Mouse (Mus musculus) C3H10T1/2 (cell line): Measurements from ENCODE around the gene Lmbrd1. TPM values are rescaled to one million over a fixed set of nuclear protein-coding genes. Genes with fewer than 3 reads are reported as not detected.

ENCODE experiments used
- polyA plus RNA-seq, 2 experiments: library from polyadenylated mRNA; unstranded; fragments of >200 nt; fragmentation: generic; extraction: Trizol; gene quantifications; one replicate each; pipeline ENCODE4 v1.2.1; 2012; ENCODE audit warnings: missing spikeins in 2 of 2

The Lmbrd1 gene
- 10 to 100 TPM in 1 of 2 experiments, 1 to 10 TPM in 1; 1.0 to 13.2 TPM for polyA plus RNA-seq

GRCm38 (mm10) chr1:24678205-24678917 lies at the start of gene Lmbrd1:
Gene Lmbrd1, plus strand, starts transcription at chr1:24678630.

Other genes with a start within 250 kb of the Lmbrd1 start
- not detected for gene Col19a1, start 91.2 kb upstream of the Lmbrd1 start, polyA plus RNA-seq